Mouse (Mus musculus) CD4-positive, CD25-positive, alpha-beta regulatory T cell, adult 9 weeks (primary cell): Measurements from ENCODE around the gene AU021092. TPM values are rescaled to one million over a fixed set of nuclear protein-coding genes. Genes with fewer than 3 reads are reported as not detected.

ENCODE experiments used
- polyA plus RNA-seq: library from polyadenylated mRNA; unstranded; fragments of 100-300 nt; shearing (Covaris generic); gene quantifications from one replicate; pipeline ENCODE4 v1.2.1, GENCODE M21; 2017

The AU021092 gene
- not detected for polyA plus RNA-seq

DNA sequence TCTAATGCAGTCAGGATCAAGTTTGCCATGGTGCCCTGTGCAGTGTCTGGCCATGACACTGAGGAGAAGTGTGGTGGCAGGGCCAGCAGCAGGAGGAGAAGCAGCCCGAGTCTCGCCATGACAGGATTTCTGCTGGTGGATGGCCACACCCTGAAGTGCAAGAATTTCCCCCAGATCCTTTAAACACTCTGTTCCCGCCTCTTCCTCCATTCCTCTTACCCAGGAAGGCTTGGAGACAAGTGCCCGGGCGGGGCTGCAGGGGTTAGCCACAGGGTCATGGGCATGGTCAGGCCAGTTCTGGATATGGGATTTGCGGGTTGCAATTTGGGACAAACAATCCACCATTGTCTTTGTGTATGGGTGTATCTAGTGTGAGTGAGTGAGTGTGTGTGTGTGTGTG is at the start of gene AU021092:
TSS of gene AU021092 (minus strand) at position 160 of the 400 bp plus-strand sequence.

DNA sequence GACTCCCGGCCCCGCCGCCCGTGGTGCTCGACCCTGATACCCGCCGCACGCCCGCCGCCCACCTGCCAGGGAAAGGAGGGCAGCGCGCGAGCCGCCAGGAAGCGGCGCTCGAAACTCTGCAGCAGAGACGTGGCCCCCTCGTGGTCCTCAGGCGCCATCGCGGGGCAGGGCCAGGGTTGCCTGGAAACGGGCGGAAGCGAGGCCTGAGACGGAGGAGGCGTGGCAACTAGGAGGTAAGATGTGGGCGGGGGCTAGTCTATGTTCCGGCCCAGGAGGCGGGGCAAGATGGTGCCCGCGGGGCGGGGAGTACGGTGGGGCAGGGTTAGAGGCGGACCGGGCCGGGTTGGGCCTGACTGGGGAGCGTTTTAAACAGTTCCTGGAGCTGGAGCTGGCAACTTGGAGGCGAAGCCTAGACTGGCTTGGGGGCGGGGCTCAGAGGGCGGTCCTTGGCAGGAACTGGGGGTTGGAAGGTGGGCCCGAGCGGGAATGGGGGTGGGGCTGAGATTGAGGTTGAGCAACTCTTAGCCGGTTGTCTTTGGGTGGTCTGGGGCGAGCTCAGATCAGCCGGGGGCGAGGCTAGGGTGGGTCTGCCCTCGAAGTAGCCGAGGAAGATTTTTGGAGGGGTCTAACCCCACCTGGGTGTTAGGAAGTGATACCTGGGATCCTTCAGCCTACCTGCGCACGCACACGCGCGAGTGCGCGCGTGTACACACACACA is 33.8 kb upstream of the AU021092 start, which contains the start of gene Eef2kmt:
TSS of gene Eef2kmt (minus strand) at position 205 of the 718 bp plus-strand sequence.

DNA sequence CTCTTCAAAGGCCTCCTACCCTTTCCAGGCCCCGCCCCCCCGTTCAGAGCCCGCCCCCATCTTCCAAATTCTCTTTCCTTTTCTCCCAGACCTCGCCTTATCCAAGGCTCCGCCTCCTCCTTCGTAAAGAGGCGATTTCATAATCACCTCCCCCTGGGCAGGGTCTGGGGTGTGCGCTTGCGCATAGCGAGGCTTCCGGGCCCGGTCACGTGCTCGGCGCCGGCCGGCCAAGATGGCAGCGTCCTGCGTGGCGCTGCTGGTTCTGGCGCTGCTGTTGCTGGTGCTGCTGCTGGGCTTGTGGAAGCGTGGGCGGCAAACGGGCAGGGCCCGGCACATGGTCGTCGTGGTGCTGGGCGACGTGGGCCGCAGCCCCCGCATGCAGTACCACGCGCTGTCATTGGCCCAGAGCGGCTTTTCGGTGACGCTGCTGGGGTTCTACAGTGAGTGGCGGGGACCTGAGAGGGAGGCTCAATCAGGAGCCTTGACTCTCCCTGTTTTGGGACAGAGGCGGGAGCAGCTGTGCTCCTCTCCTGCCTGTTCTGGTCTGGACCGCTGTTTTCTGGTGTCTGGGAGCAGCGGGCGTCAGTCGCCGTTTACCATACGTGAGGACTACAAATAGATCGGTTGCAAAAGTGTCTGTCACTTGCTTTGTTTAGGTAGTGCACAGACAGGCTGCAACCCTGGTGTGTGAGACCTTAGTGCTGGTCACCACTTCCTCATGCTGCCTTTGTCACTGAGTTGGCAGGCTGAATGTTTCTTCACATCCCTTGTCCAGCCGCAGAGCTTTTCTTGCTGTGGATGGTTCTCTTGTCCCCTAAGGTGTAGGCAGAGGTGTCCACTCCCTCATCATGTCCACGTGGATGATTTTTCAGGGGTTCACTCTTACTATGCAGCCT is 11.6 kb upstream of the AU021092 start, which contains the start of gene Alg1:
TSS of gene Alg1 (plus strand) at position 204 of the 896 bp plus-strand sequence.

DNA sequence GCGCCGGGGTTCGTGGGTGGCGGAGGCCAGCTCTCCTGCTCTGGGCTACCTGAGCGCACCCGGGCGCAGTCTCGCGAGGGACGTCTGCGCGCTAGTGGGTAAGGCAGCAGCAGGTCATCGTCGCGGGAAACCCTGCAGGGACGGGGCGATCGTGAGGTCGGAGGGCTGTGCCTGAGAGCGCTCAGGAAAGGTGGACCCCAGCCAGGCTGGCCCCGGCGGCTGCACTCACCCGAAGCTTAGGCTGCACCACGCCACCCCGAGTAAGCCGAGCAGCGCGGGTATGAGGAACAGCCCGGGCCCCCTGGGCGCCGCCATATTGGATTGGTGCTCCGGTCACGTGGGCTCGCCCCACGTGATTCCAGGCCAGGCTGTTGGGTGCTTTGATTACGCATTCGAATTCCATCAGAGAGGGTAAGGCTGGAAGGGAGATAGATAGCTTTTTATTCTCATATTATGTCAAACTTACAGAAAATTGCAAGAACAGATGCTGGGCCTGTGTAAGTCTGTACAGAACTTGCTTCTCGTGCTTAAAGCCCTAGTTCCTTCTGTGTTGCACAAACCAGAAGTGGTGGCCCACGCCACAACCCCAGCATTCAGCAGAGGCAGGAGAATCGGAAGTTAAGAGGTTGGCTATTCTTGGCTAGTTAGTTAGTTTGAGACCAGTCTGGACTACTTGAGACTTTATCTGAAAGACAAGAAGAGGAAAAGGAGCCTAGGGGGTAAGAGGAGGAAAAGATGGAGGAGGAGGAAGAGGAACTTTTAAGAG is 18.2 kb downstream of the AU021092 start, which contains the start of gene Nagpa:
TSS of gene Nagpa (minus strand) at position 345 of the 766 bp plus-strand sequence.

Other genes with a start within 250 kb of the AU021092 start
- not detected for gene Sept12, start 224.4 kb downstream of the AU021092 start, polyA plus RNA-seq
- gene Smim22, start 215.0 kb downstream of the AU021092 start, polyA plus RNA-seq = not detected
- 21.6 TPM for gene Rogdi, start 208.7 kb downstream of the AU021092 start, polyA plus RNA-seq
- gene Glyr1, start 172.4 kb downstream of the AU021092 start, polyA plus RNA-seq = 180 TPM
- 18.5 TPM for gene Ubn1, start 172.2 kb downstream of the AU021092 start, polyA plus RNA-seq
- 0.10 TPM for gene Ppl, start 89.9 kb downstream of the AU021092 start, polyA plus RNA-seq
- gene Sec14l5, start 75.2 kb downstream of the AU021092 start, polyA plus RNA-seq = not detected
- gene Nagpa, start 18.3 kb downstream of the AU021092 start, polyA plus RNA-seq = 9.4 TPM
- gene Alg1, start 11.3 kb upstream of the AU021092 start, polyA plus RNA-seq = 22.4 TPM
- 57.7 TPM for gene Eef2kmt, start 33.7 kb upstream of the AU021092 start, polyA plus RNA-seq